Mouse (Mus musculus): ENCODE data around the gene Plekhg1. TPM values are rescaled to one million over a fixed set of nuclear protein-coding genes. Genes with fewer than 3 reads are reported as not detected.
A peak's percentile ranks its signal among the peaks of the same experiment; 100 is the strongest.

The Plekhg1 gene
- polyA plus RNA-seq, 1 experiment from 2014 or later: 19.3 TPM

GRCm38 (mm10) chr10:3941054-3941757 is 201.0 kb downstream of the Plekhg1 start:
- no peak overlapping the region for H3K4me2 ChIP-seq
- no peak overlapping the region for H3K4me3 ChIP-seq
- no peak for ATAC-seq (ENCODE audit: insufficient number of reproducible peaks, low FRiP score, low TSS enrichment, low read depth)
- H3K36me3 ChIP-seq: peaks cover 12% of the 10 kb centered on the region
- H3K27ac ChIP-seq: peak overlapping the region; percentile 57
- H3K27me3 ChIP-seq: no peaks in the 10 kb centered on the region
- no peak overlapping the region for H3K9ac ChIP-seq
- peaks cover 4% of the 10 kb centered on the region; the same call in 1 of the 2 replicates for H3K4me1 ChIP-seq
- no peaks in the 10 kb centered on the region for H3K9me3 ChIP-seq
- WGBS: 35% methylated on average over 11 of the region's 11 CpGs

- 43% methylated on average over 6 of the region's 6 CpGs for WGBS
- H3K9ac ChIP-seq: no peak overlapping the region
- H3K27ac ChIP-seq: peak overlapping the region; percentile 57
- H3K4me3 ChIP-seq: no peak overlapping the region
- ATAC-seq (ENCODE audit: insufficient number of reproducible peaks, low FRiP score, low TSS enrichment, low read depth): no peak
- peaks cover 21% of the 10 kb centered on the region for H3K36me3 ChIP-seq
- H3K4me1 ChIP-seq: peaks cover 4% of the 10 kb centered on the region; the same call in 1 of the 2 replicates
- H3K9me3 ChIP-seq: no peaks in the 10 kb centered on the region
- H3K27me3 ChIP-seq: no peaks in the 10 kb centered on the region
- H3K4me2 ChIP-seq: no peak overlapping the region
Observed at GRCm38 (mm10) chr10:3942289-3942688, 202.1 kb downstream of the Plekhg1 start.

GRCm38 (mm10) chr10:3943492-3944395 is 203.6 kb downstream of the Plekhg1 start:
- Histone ChIP-seq H3K9me3 (no peaks in the 10 kb centered on the region), H3K36me3 (peaks cover 28% of the 10 kb centered on the region), H3K9ac (no peak overlapping the region), H3K27me3 (no peaks in the 10 kb centered on the region), H3K27ac (no peak overlapping the region), H3K4me2 (no peak overlapping the region), H3K4me3 (no peak overlapping the region), H3K4me1 (peaks cover 4% of the 10 kb centered on the region; the same call in 1 of the 2 replicates)
- WGBS: 27% methylated on average over 10 of the region's 10 CpGs
- no peak for ATAC-seq (ENCODE audit: insufficient number of reproducible peaks, low FRiP score, low TSS enrichment, low read depth)

GRCm38 (mm10) chr10:3946871-3947270 is 206.7 kb downstream of the Plekhg1 start:
- no peaks in the 10 kb centered on the region for H3K4me1 ChIP-seq
- ATAC-seq (ENCODE audit: insufficient number of reproducible peaks, low FRiP score, low TSS enrichment, low read depth): no peak
- H3K27ac ChIP-seq: no peak overlapping the region
- H3K4me2 ChIP-seq: no peak overlapping the region
- peaks cover 29% of the 10 kb centered on the region for H3K36me3 ChIP-seq
- 92% methylated on average over 17 of the region's 17 CpGs for WGBS
- H3K9ac ChIP-seq: no peak overlapping the region
- H3K9me3 ChIP-seq: no peaks in the 10 kb centered on the region
- no peak overlapping the region for H3K4me3 ChIP-seq
- no peaks in the 10 kb centered on the region for H3K27me3 ChIP-seq

GRCm38 (mm10) chr10:3947346-3947745 is 207.2 kb downstream of the Plekhg1 start:
- no peak overlapping the region for H3K9ac ChIP-seq
- no peaks in the 10 kb centered on the region for H3K9me3 ChIP-seq
- H3K27me3 ChIP-seq: no peaks in the 10 kb centered on the region
- H3K4me3 ChIP-seq: no peak overlapping the region
- no peak overlapping the region for H3K27ac ChIP-seq
- no peak overlapping the region for H3K4me2 ChIP-seq
- no peaks in the 10 kb centered on the region for H3K4me1 ChIP-seq
- 94% methylated on average over 7 of the region's 7 CpGs for WGBS
- H3K36me3 ChIP-seq: peaks cover 31% of the 10 kb centered on the region
- no peak for ATAC-seq (ENCODE audit: insufficient number of reproducible peaks, low FRiP score, low TSS enrichment, low read depth)

GRCm38 (mm10) chr10:3949306-3949705 is 209.1 kb downstream of the Plekhg1 start:
- Histone ChIP-seq H3K9me3 (no peaks in the 10 kb centered on the region), H3K27ac (no peak overlapping the region), H3K4me1 (no peaks in the 10 kb centered on the region), H3K4me3 (no peak overlapping the region), H3K9ac (no peak overlapping the region), H3K36me3 (peaks cover 40% of the 10 kb centered on the region), H3K27me3 (no peaks in the 10 kb centered on the region), H3K4me2 (no peak overlapping the region)
- no peak for ATAC-seq (ENCODE audit: insufficient number of reproducible peaks, low FRiP score, low TSS enrichment, low read depth)
- 84% methylated on average over 6 of the region's 6 CpGs for WGBS

GRCm38 (mm10) chr10:3956471-3956870 is 216.3 kb downstream of the Plekhg1 start:
- no peak overlapping the region for H3K9ac ChIP-seq
- no peaks in the 10 kb centered on the region for H3K9me3 ChIP-seq
- H3K4me1 ChIP-seq: no peaks in the 10 kb centered on the region
- no peak for ATAC-seq (ENCODE audit: insufficient number of reproducible peaks, low FRiP score, low TSS enrichment, low read depth)
- H3K4me3 ChIP-seq: no peak overlapping the region
- H3K36me3 ChIP-seq: peaks cover 44% of the 10 kb centered on the region
- no peak overlapping the region for H3K4me2 ChIP-seq
- WGBS: 85% methylated on average over 22 of the region's 22 CpGs
- H3K27ac ChIP-seq: no peak overlapping the region
- H3K27me3 ChIP-seq: no peaks in the 10 kb centered on the region

GRCm38 (mm10) chr10:3958591-3958990 is 218.4 kb downstream of the Plekhg1 start:
- 73% methylated on average over 5 of the region's 5 CpGs for WGBS
- no peak overlapping the region for H3K4me2 ChIP-seq
- no peak for ATAC-seq (ENCODE audit: insufficient number of reproducible peaks, low FRiP score, low TSS enrichment, low read depth)
- no peaks in the 10 kb centered on the region for H3K9me3 ChIP-seq
- H3K27me3 ChIP-seq: no peaks in the 10 kb centered on the region
- H3K4me3 ChIP-seq: no peak overlapping the region
- peaks cover 44% of the 10 kb centered on the region for H3K36me3 ChIP-seq
- no peak overlapping the region for H3K27ac ChIP-seq
- no peak overlapping the region for H3K9ac ChIP-seq
- no peaks in the 10 kb centered on the region for H3K4me1 ChIP-seq

GRCm38 (mm10) chr10:3969026-3969425 is 228.9 kb downstream of the Plekhg1 start:
- H3K9me3 ChIP-seq: no peaks in the 10 kb centered on the region
- no peak overlapping the region for H3K4me3 ChIP-seq
- no peak for ATAC-seq (ENCODE audit: insufficient number of reproducible peaks, low FRiP score, low TSS enrichment, low read depth)
- no peaks in the 10 kb centered on the region for H3K27me3 ChIP-seq
- WGBS: 51% methylated on average over 3 of the region's 3 CpGs
- H3K9ac ChIP-seq: no peak overlapping the region
- peaks cover 14% of the 10 kb centered on the region; the same call in 1 of the 2 replicates for H3K4me1 ChIP-seq
- no peak overlapping the region for H3K4me2 ChIP-seq
- peaks cover 9% of the 10 kb centered on the region for H3K36me3 ChIP-seq
- no peak overlapping the region for H3K27ac ChIP-seq

- 75% methylated on average over 9 of the region's 9 CpGs for WGBS
- H3K36me3 ChIP-seq: no peaks in the 10 kb centered on the region
- H3K27me3 ChIP-seq: no peaks in the 10 kb centered on the region
- H3K9me3 ChIP-seq: no peaks in the 10 kb centered on the region
- no peak overlapping the region for H3K9ac ChIP-seq
- peak overlapping the region; percentile 94; the same call in 1 of the 2 replicates for H3K27ac ChIP-seq
- peak overlapping the region; percentile 72; the same call in 1 of the 2 replicates for H3K4me3 ChIP-seq
- H3K4me2 ChIP-seq: peak overlapping the region; percentile 95
- peaks cover 17% of the 10 kb centered on the region; the same call in 1 of the 2 replicates for H3K4me1 ChIP-seq
- ATAC-seq (ENCODE audit: insufficient number of reproducible peaks, low FRiP score, low TSS enrichment, low read depth): no peak
Observed at GRCm38 (mm10) chr10:3972237-3972636, 232.1 kb downstream of the Plekhg1 start.

GRCm38 (mm10) chr10:3972981-3973588 is 232.9 kb downstream of the Plekhg1 start, which contains the start of gene Mthfd1l:
TSS of gene Mthfd1l (plus strand) at chr10:3973118.
- Histone ChIP-seq H3K9ac (peak within 1 kb of the TSS; percentile 65), H3K27me3 (no peaks in the 10 kb centered on the region), H3K36me3 (no peaks in the 10 kb centered on the region), H3K9me3 (no peaks in the 10 kb centered on the region), H3K4me3 (peak within 1 kb of the TSS; percentile 72), H3K27ac (peak within 1 kb of the TSS; percentile 94), H3K4me2 (peak within 1 kb of the TSS; percentile 95), H3K4me1 (peaks cover 17% of the 10 kb centered on the region; the same call in 1 of the 2 replicates)
- WGBS: under 1% methylated on average over 40 of the region's 40 CpGs
- peak; percentile 35 for ATAC-seq (ENCODE audit: insufficient number of reproducible peaks, low FRiP score, low TSS enrichment, low read depth)

All from limb, embryonic 15.5 days (tissue).